Mouse (Mus musculus): ENCODE measurements around the gene Dyrk3.

Gene Dyrk3

DNA sequence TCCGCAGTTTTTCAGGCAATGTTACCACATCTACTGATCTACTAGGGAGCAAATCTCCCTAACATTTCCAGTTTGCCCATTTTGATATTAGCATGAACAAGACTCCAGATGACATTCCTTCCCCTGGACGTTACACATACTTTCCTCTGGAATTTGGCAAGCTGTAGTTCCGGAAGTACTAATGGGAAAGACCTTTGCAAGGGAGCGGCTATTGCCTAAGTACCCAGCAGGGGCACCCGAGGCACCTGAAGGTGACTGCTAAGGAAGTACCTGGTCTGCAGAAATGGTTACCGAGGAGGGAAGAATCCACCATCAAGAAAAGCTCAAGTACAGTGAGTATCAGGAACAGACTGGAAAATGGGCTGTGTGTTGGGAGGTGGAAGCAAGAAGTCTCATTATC lies 25.6 kb downstream of the Dyrk3 start:
- DNase-seq (ENCODE audit: inconsistent ontology term) = peak; percentile 75

DNA sequence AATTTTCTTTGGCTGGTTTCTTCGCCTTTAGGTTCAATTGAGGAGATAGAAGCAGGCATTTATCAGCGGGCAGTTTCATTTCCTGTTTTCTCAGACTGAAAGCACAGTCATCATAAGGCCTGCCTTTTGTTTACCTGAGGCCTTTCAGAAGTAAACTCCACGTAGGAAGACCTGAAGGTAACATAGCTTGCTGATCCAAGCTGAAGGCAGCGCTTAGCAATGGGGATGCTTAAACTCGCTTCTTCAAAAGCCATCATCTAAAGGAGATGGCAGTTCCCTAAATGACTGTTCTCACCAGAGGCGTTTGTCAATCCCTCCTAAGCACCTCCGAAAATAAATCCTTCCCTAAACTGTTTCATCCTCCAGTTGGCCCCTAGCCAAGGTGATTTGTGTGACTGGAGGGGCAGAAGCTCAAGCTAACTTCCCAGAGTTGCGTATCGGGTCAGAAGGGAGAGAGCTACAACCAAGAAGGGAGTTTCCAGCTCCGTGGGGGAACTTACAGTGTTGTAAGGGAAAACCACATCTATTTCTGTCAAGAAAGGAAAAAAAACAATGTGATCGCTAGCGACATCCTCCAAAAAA lies 27.5 kb downstream of the Dyrk3 start:
- DNase-seq (ENCODE audit: inconsistent ontology term) = no peak

DNA sequence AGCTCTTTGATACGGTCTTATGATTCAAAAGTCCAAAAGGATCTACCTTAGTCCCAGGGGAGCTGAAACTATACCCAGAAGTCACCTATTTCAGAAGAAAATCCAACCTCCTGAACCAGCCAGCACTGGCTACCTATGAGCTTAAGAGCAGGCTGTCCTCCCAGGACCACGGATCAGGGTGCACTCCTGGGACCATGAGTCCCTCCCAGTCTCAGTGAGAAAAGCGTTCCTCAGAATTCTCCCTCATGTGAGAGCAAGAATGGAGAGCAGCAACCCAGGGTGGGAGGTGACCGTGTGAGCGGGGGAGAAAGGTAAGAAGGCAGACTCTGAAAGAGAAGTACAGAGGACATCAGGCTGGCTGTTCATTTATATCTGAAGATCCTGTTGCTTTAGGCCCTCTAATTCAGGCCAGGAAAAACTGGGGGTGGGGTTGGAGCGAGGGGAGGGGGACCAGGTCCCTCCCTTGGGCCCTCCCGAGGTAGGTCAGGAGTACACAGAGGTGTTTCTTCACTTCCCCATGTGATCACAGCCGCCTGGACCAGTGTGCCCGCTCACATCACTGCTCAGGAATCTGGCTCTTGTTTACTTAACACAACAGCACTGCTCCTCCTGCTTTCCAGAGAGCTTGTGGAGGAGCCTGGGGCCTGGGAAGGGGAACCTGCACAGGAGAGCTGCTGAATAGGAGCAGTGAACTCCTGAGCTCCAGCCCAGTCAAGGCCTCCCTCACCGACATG lies 30.4 kb downstream of the Dyrk3 start:
- no peak for DNase-seq (ENCODE audit: inconsistent ontology term)

DNA sequence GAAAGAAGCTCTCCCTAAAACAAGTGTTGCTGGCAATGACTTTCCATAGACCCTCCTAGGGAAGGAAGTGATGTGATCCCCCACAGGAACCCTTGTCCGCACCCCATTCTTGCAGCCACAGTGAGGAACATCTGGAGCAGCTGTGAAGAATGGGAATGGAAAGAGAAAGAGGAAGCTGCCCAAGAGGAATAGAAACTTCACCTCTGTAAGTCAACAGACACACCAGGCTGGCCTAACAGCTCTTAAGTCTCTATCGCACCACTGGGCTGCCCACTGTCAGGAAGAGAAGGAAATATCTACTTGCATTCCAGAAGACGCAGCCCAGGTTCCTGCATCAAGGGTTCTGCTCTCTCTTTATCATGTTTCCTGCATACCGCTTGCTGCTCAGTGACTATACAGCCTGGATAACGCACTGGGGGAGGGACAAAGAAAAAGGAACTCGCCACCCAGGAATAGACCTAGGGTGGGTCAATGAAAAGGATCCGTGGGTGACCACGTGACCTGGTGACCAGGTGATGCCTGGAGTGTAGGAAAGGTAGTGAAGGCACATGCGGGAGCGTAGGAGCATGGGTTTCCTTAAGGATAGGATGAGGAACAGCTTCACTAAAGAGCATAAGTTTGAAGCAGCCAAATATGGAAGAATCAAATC lies 34.2 kb downstream of the Dyrk3 start:
- no peak for DNase-seq (ENCODE audit: inconsistent ontology term)

DNA sequence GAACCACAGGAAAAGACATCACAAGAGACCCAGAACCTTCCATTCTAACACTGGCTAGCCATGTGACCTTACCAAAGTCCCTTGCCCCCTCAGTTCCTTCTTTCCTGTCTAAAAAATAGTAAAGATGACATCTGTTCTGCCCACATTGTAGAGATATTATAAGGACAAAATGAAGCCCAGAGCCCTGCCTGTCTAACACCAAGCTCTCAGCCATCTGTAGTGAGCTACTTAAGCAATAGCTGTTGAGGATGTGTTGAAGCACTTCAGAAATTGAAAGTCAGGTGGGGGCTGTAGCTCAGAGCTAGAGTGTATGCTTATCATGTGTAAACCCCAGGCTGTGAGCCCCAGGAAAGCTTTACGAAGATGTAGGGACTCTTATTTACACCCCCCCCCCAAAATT lies 37.3 kb downstream of the Dyrk3 start:
- DNase-seq (ENCODE audit: inconsistent ontology term) = no peak

DNA sequence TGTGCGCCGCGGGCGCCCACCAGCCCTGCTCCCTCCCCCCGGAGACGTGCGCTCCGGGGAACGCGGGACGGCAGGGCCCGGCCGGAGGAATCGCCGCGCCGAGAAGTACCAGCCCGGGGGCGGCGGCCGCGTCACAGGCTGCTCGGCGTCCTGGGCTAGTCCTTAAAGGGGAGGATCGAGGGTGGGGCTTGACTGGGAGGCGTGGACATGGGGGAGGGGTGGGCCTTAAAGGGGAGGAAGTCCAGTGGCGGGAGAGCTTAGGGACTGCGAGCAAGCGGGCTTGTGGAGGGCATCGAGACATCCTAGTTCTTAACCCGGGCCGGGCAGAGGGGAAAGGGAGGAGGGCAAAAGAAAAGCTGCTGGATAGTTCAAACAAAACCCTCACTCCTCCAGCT lies 40.4 kb downstream of the Dyrk3 start, which contains the start of gene Mapkapk2:
Mapkapk2 (minus strand) TSS at position 127 of the 395 bp plus-strand sequence.
- peak; percentile 98 for DNase-seq (ENCODE audit: inconsistent ontology term)

DNA sequence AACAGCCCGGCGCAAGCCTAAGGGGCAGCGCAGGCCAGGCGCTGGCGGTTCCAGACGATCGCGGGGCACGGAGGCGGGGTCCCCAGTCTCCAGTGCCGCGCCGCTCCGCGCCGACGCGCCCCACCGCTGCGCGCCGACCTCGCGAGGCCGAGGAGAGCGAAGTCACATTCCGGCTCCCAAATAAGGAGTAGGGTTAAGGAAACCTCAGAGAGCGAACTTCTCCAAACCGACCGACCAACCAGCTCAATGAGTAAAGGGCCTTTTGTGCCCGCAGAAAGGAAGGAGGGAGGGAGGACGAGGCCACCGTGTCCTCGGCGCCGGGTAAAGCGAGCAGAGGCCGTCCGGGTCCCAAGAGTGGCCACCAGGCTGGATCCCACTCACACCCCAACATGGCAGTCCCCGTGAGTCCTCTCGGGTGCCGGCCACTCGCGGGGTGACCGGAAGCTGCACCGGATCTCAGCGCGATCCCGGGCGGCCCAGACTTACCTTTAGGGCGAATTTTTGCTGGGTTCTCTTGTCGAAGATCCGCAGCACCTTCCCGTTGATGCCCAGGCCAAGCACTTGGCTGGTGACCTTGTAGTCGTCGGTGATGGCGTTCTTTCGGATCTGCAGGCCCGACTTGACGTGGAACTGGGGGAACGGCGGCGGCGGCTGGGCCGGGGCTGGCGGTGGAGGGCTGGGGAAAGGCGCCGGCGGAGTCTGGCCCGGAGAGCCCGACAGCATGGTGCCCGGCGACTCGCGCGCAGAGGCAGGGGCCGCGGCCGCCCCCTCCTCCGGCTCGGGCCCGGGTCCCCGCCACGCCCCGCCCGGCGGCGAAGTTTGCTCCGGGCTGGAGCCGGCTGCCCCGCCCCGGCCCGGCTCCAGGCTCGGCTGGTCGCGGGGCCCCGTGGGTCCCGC lies 41.1 kb downstream of the Dyrk3 start:
- peak; percentile 87 for DNase-seq (ENCODE audit: inconsistent ontology term)

DNA sequence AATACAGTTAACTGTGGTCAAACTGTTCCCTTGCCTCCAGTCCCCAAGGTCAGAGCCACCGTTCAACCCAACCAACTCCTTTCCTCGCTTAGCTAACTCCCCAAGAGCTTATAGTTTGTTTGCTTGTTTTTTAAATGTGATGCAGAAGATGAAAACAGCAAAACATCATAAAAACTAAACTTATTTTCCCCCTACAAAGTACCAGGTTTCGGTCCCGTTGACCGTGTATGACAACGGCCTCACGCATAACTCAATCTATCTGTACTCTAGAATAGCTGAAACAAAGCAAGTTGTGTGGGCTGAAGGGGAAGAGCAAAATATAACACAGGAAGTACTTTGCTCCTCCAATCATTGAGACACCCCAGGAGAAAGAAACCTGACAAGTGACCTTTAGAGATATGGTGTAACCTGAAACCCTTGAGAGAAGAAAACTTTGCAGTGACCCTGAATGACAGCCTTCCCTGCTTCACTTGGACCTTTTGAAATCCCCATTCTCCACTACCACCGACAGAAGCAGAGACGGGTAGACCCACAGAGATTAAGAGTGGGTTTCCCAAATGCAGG lies 41.9 kb downstream of the Dyrk3 start:
- DNase-seq (ENCODE audit: inconsistent ontology term) = no peak

DNA sequence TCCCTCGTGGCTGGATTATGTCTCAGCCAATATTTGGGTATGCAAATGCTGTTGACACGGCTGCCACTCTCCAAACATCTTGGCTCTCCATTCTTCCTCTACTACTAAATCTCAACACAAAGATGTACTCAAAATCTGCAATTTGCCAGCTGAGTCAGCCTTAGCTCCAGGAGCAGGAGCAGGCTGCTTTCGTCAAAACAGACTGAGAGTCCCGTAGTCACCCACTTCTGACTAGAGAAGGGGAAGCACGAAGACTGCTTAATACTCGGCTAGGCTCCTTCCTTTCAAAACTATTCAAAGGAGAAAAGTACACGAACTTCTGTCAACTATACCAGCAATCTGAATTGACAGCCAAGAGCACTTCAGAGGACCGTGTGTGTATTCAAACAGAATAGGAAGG lies 42.6 kb downstream of the Dyrk3 start:
- DNase-seq (ENCODE audit: inconsistent ontology term) = no peak

DNA sequence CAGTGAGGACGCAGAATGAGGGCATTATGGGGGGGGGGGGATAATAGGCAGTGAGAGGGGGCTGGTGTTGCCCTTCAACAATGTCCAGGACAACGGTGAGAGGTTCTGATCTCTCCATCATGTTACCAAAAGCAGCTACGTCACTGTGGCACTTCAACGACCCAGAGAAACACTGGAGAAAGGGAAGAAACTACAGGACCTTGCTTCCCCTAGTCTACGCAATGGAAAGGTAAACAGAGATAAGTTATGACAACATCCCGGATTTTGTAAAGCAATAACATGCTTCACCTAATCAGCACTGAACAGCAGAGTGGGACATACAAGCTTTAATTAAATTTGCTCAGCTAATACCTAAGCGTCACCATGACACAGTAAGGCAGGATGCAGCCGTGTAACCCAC lies 44.3 kb downstream of the Dyrk3 start:
- DNase-seq (ENCODE audit: inconsistent ontology term) = no peak

DNA sequence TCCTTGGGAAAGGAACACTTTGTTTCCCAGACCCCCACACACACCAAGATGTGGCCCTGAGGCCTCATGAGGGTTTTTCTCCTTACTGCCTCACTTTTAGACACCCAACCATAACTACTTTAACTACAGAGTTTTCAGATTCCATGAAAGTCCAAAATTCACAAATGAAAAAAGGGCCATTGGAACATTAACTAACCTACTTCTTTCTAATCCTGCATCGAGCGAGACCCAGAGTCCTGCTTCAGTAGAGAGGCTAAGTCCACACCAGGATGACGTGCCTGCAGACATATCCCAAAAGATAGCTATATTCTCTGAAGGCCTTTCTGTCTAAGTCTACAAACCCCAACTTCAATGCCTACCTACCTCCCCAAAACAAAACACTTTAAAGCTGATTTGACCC lies 45.3 kb downstream of the Dyrk3 start:
- no peak for DNase-seq (ENCODE audit: inconsistent ontology term)

DNA sequence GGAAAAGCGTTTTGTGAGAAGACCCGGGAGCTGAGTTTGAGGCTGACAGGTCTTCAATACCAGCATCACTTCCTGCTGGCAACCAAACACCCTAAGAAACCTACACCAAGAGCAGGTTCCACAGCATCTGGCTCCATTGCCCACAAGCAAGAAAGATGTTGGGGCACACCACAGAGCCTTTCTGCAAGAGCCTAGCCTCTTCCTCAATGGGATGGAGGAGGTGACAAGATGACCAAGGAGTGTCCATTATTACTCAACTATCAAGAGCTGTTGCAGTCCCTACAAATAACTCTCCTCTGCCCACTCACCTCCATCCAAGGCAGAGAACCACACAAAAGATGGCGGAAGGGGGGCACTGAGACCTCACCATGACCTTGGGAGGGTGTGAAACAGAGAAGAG lies 46.0 kb downstream of the Dyrk3 start:
- no peak for DNase-seq (ENCODE audit: inconsistent ontology term)

DNA sequence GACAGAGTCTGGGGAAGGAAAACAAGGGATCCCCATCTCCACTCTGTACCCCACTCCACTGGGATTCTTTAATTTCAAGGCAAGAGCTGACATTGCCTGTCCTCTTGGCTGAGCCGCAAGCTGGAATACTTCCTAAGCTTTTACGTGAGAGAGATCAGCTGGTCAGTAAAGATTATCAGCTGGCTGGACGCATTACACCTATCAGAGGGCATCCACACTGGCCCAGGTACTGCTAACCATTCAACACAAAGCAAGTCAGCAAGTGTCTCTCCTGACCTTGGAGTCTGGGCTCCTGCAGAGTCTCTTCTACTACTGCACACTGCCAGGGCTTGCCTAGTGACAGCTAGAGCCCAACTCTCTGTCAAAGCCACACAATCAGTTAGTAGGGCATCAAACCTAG lies 46.7 kb downstream of the Dyrk3 start:
- DNase-seq (ENCODE audit: inconsistent ontology term) = no peak

DNA sequence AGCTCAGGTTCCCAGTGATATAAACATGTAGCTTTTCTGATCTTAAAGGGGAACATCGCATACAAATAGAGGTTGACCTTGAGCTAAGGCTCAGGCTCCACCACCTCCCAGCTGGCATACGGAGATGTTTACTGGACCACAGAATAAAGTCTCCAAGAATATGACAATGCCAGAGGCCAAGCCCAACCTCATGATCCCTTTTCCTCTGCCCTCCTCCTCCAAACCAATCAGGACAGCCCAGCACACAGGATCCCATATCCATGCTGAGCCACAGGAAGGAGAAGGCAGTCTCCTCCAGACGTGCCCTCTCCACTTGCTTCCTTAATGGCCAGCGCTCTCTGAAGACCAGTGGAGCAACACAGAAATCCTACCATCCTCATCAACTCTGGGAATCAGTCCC lies 47.3 kb downstream of the Dyrk3 start:
- no peak for DNase-seq (ENCODE audit: inconsistent ontology term)

DNA sequence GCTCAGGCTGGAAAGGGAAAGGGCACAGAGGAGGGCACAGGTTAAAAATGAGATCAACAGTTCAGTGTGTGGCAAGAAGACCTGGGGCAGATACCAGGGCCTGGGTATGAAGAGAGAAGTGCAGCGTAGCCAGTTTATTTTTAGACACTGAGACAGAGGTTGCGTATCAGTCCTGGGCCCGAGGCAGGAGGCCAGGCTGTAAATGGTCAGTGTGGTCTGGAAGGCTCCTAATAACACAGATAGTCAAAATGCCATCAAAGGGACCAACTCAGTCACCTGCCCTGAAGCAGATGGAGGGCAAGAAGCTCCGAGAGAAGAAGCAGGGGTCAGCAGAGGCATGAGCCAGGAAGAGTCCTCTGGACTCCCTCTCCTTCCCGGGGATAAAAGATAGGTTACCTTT lies 47.9 kb downstream of the Dyrk3 start:
- no peak for DNase-seq (ENCODE audit: inconsistent ontology term)

DNA sequence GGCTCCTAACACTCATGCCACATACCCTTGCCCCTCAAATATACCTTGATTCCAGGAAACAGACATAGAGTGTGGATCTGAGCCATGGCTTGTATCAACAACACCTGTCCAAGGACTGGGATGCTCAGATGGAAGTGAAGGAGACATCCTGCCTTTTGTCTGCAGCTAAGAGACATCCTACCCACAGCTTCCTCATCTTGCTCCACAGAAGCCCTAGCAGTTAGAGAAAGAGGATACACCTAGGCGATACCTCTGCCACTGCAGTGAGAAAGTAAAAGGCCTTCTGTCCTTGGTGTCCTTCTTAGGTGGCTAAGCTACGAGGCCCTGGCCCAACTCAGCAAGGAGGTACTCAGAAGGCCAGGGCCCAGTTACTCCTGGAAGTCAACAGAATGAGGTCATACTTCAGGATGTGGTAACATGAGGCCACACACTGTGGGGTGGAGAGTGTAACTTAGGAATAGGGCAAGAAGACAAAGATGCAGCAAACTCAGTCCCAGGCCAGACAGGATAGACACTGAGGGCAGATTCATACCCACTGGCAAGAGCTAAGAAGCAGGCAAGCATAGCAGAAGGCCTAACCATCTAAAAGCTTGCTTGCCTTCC lies 48.5 kb downstream of the Dyrk3 start:
- DNase-seq (ENCODE audit: inconsistent ontology term) = no peak

DNA sequence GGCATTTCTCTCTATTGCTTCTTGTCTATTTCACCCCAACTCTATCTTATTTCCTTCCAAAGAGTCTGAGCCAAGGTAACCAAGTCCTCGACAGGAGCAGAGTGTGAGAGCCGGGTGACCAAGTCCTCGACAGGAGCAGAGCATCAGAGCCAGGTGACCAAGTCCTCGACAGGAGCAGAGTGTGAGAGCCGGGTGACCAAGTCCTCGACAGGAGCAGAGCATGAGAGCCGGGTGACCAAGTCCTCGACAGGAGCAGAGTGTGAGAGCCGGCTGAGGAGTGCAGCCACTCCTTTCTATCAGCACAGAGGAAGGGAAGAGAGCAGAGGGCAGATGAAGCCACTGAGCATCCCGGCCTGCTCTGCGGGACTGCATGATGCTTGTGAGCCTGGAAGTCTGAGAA lies 49.6 kb downstream of the Dyrk3 start:
- DNase-seq (ENCODE audit: inconsistent ontology term) = no peak

DNA sequence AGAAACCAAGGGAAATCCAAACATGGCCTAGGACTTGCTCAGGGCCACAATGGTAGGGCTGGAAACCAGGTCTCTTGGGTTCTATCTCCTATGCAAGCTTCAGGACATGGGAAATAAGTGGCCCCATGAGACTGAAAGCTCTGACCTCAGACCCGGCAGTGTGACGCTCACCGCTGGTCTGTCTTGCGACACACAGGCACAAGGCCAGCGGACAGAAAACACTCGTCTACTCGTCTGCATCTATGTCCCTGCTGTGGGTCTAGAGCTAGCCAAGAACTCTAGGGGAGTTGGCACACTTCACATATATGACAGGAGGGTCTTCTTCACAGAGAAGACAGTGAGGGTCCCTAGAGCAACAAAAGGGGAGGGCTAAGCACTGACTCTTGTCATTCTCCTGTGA lies 51.2 kb downstream of the Dyrk3 start:
- DNase-seq (ENCODE audit: inconsistent ontology term) = no peak

DNA sequence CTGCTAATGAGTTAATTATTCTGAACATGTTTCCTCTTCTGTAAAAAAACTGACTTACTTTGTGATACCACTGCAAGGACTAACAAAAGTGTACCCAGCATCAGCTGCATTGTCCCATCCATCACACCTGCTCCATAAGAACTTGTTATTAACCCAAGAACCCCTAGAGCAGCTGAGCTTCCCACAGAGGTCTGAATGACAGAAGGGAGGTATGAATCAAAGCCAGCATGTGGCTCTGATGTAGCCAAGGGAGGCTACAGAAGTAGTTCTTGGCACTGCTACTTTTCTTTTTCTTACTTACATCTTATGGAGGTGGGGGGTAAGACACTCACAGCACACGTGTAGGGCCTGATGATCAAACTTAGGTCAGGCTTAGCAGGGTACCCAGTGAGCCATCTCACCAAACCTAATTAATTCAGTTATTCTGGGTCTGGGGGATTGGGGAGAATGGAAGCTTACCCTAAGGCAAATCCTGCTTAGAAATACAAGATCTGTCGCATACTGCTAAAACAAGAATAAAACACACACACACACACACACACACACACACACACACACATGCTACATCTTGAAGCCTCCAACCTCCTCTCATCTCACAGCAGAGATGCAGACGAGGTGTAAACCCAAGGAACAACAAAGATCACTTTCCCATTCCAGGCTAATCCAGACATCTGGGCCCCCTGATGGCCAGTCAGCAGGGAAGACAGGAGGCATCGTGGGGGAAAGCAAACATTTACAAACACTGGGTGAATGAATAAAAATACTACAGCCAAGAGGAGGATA lies 52.0 kb downstream of the Dyrk3 start:
- DNase-seq (ENCODE audit: inconsistent ontology term) = no peak

DNA sequence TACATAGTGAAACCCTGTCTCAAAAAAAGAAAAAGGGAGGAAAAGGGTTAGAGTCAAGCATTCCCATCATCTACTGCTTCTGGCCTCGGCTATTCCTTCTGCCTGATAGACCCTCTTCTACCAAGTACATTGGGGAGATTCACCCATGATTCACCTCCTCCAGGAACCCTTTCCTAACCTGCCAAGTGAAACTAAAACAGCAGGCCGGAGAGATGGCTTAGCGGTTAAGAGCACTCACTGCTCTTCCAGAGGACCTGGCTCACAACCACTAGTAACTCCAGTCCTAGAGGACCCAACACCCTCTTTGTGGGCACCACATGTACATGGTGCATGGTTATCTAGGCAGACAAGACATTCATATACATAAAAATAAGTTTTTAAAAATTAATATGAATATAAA lies 52.9 kb downstream of the Dyrk3 start:
- no peak for DNase-seq (ENCODE audit: inconsistent ontology term)

DNA sequence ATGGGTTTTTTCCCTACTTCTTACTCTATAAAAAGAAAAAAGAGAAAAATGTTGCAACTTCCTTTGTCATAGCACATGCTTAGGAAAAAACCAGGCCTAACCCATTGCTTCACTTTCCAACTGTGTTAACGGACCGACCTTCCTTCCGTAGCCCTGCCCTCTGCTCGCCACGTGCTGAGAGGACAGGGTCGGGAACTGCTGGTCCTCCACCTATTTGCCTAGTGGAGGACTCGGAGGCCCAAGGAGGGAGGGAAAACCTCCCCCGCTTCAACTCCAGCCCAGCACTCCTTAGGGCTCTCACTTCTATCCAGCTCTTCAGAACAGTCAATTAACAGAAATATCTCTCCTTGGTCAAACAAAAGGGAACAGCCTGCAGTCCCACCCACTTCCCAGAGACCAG lies 53.9 kb downstream of the Dyrk3 start:
- DNase-seq (ENCODE audit: inconsistent ontology term) = no peak
